Mouse (Mus musculus) hindbrain, embryonic 11.5 days (tissue): ENCODE data around the gene Zzef1. TPM values are rescaled to one million over a fixed set of nuclear protein-coding genes. Genes with fewer than 3 reads are reported as not detected.

Source experiments
- ATAC-seq: fragments of 200-750 bp; cut with Nextera tagmentation; 2 replicates; pipeline ENCODE4 v1.8.0; 2017; ENCODE audit warnings: mild to moderate bottlenecking, moderate TSS enrichment, moderate library complexity; ENCODE audit not compliant: low FRiP score
- DNase-seq: peaks from one replicate; pipeline ENCODE4 v3.0.0-alpha.2; 2015; ENCODE audit warnings: low spot score
- H3K27ac ChIP-seq: fragments of 300-500 bp; sonication (generic); 2 replicates; pipeline ENCODE4 v1.5.1; 2014; ENCODE audit warnings: mild to moderate bottlenecking, low read depth, low read length
- H3K27me3 ChIP-seq: fragments of 300-500 bp; sonication (generic); 2 replicates; pipeline ENCODE4 v1.6.1; 2014; ENCODE audit warnings: mild to moderate bottlenecking, low read length, moderate library complexity, mixed read lengths; ENCODE audit not compliant: control insufficient read depth, insufficient read depth
- H3K36me3 ChIP-seq: fragments of 300-500 bp; sonication (generic); 2 replicates; pipeline ENCODE4 v1.6.1; 2014; ENCODE audit warnings: mild to moderate bottlenecking, low read length, moderate library complexity, mixed read lengths; ENCODE audit not compliant: control insufficient read depth, insufficient read depth
- H3K4me1 ChIP-seq: fragments of 300-500 bp; sonication (generic); replicated peaks from 2 replicates; pipeline ENCODE4 v1.6.1; 2014; ENCODE audit warnings: low read length, mixed read lengths; ENCODE audit not compliant: control insufficient read depth, insufficient read depth
- H3K4me2 ChIP-seq: fragments of 300-500 bp; sonication (generic); replicated peaks from 2 replicates; pipeline ENCODE4 v1.6.1; 2014; ENCODE audit warnings: mild to moderate bottlenecking, low read depth, low read length
- H3K4me3 ChIP-seq: fragments of 300-500 bp; sonication (generic); 2 replicates; pipeline ENCODE4 v1.5.1; 2014; ENCODE audit warnings: low read depth, low read length
- H3K9ac ChIP-seq: fragments of 300-500 bp; sonication (generic); 2 replicates; pipeline ENCODE4 v1.6.1; 2014; ENCODE audit warnings: low read depth, low read length
- H3K9me3 ChIP-seq: fragments of 300-500 bp; sonication (generic); 2 replicates; pipeline ENCODE4 v1.6.1; 2016; ENCODE audit warnings: low read length; ENCODE audit not compliant: control insufficient read depth
- WGBS: fragments of 180-500 bp; shearing (Covaris S2); extraction: QIAGEN DNeasy Blood & Tissue Kit; methylation state at CpG from one replicate; pipeline ENCODE4 v1.1.7; 2014; 5-methylcytosine and 5-hydroxymethylcytosine counted together
- polyA plus RNA-seq: library from polyadenylated mRNA; unstranded; fragments of >200 nt; fragmentation: Nextera tagmentation; extraction: Ambion mirVana; gene quantifications from 2 replicates; pipeline ENCODE4 v1.2.1, GENCODE M21; 2014

Gene Zzef1
- polyA plus RNA-seq, 1 experiment from 2014 or later: 14.0 TPM

DNA sequence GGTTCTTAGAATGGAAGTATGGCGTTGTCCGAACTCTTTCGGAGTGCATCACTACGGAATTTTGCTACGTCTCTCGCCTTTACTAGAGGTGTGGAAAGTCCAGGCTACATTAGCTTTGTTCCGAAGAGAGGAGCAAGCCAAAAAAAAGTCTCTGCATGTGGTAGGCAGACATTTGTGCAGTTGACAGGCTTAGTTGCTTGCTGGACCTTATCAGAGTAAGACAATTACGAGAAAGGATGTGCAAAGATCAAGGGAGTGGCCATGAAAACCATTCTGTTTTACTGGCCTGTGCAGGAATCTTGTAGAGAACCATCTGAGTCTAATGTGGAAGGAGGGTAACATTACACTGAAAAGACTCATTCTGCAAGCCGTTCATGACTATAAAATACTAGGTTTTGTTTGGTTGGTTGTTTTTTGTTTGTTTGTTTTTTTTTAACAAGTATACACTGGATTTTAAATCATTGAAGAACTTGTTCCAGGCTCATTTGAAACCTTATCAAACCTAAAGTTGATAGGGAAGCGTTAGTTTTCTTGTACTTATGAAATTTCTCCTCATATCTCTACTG is 830 bp downstream of the Zzef1 start:
- Histone ChIP-seq H3K27ac (no peak overlapping the region), H3K9ac (peak overlapping the region; percentile 88), H3K36me3 (no peaks in the 10 kb centered on the region), H3K4me1 (0 out of 2 replicates have a peak, but pooled peaks cover 2% of the 10 kb centered on the region), H3K27me3 (no peaks in the 10 kb centered on the region), H3K4me2 (peak overlapping the region; percentile 84), H3K4me3 (peak overlapping the region; percentile 97), H3K9me3 (no peaks in the 10 kb centered on the region)
- no peak for DNase-seq
- 24% methylated on average over 10 of the region's 10 CpGs for WGBS
- no peak for ATAC-seq

- Histone ChIP-seq H3K27me3 (no peaks in the 10 kb centered on the region), H3K4me1 (0 out of 2 replicates have a peak, but pooled peaks cover 2% of the 10 kb centered on the region), H3K4me2 (no peak overlapping the region), H3K9ac (no peak overlapping the region), H3K36me3 (no peaks in the 10 kb centered on the region), H3K4me3 (no peak overlapping the region), H3K27ac (no peak overlapping the region), H3K9me3 (no peaks in the 10 kb centered on the region)
- DNase-seq (no peak), ATAC-seq (no peak)
These were observed 2.1 kb downstream of the Zzef1 start for GRCm38 (mm10) chr11:72798112-72798511.

DNA sequence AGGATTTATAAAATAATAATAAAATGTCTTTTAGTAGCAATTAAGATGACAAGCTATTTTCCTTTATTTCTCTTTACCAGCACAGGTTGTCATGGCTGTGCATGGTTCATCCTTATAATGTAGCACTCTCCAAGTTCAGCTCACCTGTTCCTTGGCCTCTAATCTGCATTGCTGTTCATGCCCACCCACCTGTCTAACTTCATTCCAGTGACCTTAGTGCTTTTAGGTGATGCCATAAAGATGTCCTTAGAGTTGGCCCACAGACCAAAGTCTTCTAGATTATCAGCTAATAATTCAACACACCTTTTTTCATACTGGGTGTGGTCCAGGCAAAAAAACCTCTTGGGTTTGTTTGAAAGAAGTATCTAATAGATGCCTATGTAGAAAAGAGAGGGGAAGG is 5.2 kb downstream of the Zzef1 start:
- H3K27me3 ChIP-seq: no peaks in the 10 kb centered on the region

DNA sequence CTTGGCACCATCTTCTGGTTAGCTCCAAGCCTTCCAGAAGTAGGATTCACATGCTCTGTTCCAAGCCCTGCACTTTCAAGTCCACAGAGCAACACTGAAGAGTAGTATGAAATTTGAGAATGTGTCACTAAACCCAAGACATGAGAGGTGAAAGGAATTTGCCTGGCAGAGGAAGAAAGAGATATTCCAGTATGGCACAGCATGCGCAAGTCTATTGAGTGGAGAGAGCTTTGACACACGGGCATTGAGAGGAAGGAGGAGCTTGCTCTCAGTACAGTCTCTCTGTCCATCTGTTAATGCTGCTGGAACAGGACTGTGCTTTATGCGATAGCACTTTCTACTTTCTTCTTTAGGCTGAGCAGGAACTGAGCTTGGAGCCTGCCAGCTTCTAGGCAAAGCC is 7.0 kb downstream of the Zzef1 start:
- Histone ChIP-seq H3K4me1 (no peaks in the 10 kb centered on the region), H3K9me3 (no peaks in the 10 kb centered on the region), H3K4me2 (no peak overlapping the region), H3K4me3 (no peak overlapping the region), H3K9ac (no peak overlapping the region), H3K27ac (no peak overlapping the region), H3K27me3 (no peaks in the 10 kb centered on the region), H3K36me3 (no peaks in the 10 kb centered on the region)
- 87% methylated on average over 3 of the region's 3 CpGs for WGBS
- ATAC-seq (no peak), DNase-seq (no peak)

More for the DNA sequence above, 5.2 kb downstream of the Zzef1 start:
- Histone ChIP-seq H3K9me3 (no peaks in the 10 kb centered on the region), H3K9ac (no peak overlapping the region), H3K36me3 (no peaks in the 10 kb centered on the region), H3K4me3 (no peak overlapping the region), H3K4me1 (0 out of 2 replicates have a peak, but pooled peaks cover 2% of the 10 kb centered on the region), H3K4me2 (no peak overlapping the region), H3K27ac (no peak overlapping the region)
- DNase-seq (no peak), ATAC-seq (no peak)

DNA sequence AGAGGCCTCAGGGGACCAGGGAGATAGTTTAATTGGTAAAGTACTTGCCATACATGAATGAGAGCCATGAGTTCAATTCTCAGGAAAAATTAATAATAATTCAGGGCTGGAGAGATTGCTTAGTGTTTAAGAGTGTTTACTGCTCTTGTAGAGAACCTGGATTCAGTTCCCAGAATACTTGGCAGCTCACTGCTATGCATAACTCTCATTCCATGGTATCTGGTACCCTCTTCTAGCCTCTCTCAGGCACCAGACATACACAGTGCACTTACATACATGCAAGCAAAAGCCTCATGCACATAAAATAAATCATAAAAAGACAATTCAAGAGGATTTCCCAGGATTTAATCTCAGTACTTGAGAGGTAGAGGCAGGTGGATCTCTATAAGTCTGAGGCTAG is 8.6 kb downstream of the Zzef1 start:
- no peak for DNase-seq
- no peak for ATAC-seq

GRCm38 (mm10) chr11:72805232-72805631 is 9.2 kb downstream of the Zzef1 start:
- H3K4me3 ChIP-seq: no peak overlapping the region
- H3K27ac ChIP-seq: no peak overlapping the region
- no peaks in the 10 kb centered on the region for H3K9me3 ChIP-seq
- DNase-seq (no peak), ATAC-seq (no peak)
- WGBS: 89% methylated on average over 3 of the region's 3 CpGs
- H3K4me1 ChIP-seq: no peaks in the 10 kb centered on the region
- H3K4me2 ChIP-seq: no peak overlapping the region
- no peak overlapping the region for H3K9ac ChIP-seq
- no peaks in the 10 kb centered on the region for H3K27me3 ChIP-seq
- no peaks in the 10 kb centered on the region for H3K36me3 ChIP-seq

More for the DNA sequence above, 8.6 kb downstream of the Zzef1 start:
- H3K27me3 ChIP-seq: no peaks in the 10 kb centered on the region
- no peaks in the 10 kb centered on the region for H3K4me1 ChIP-seq
- H3K9me3 ChIP-seq: no peaks in the 10 kb centered on the region
- H3K9ac ChIP-seq: no peak overlapping the region
- H3K4me3 ChIP-seq: no peak overlapping the region
- no peak overlapping the region for H3K27ac ChIP-seq
- H3K4me2 ChIP-seq: no peak overlapping the region
- no peaks in the 10 kb centered on the region for H3K36me3 ChIP-seq

GRCm38 (mm10) chr11:72806556-72806955 is 10.5 kb downstream of the Zzef1 start:
- no peak overlapping the region for H3K9ac ChIP-seq
- no peaks in the 10 kb centered on the region for H3K27me3 ChIP-seq
- no peak overlapping the region for H3K4me3 ChIP-seq
- no peaks in the 10 kb centered on the region for H3K9me3 ChIP-seq
- WGBS: 85% methylated on average over 2 of the region's 2 CpGs
- ATAC-seq (no peak), DNase-seq (no peak)
- H3K4me2 ChIP-seq: no peak overlapping the region
- H3K36me3 ChIP-seq: no peaks in the 10 kb centered on the region
- H3K27ac ChIP-seq: no peak overlapping the region
- H3K4me1 ChIP-seq: no peaks in the 10 kb centered on the region

DNA sequence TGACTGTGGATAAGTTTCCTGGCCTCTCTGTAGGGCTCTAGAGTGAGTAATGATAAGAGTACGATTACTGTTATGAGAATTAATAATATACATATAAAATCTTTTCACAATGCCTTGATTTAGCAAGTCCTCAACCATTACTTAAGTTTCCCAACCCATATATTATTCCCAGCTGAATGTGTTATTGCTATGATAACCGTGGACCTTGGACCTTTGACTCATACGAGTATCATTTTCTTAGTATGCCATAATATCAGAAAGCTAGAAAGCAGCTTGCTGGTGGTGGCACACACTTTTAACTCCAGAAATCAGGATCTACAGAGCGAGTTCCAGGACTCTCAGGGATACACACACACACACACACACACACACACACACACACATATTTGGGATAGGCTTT is 12.0 kb downstream of the Zzef1 start:
- H3K4me2 ChIP-seq: no peak overlapping the region
- H3K9me3 ChIP-seq: no peaks in the 10 kb centered on the region
- no peaks in the 10 kb centered on the region for H3K36me3 ChIP-seq
- DNase-seq (no peak), ATAC-seq (no peak)
- WGBS: 88% methylated on average over 4 of the region's 4 CpGs
- no peaks in the 10 kb centered on the region for H3K27me3 ChIP-seq
- H3K4me3 ChIP-seq: no peak overlapping the region
- no peaks in the 10 kb centered on the region for H3K4me1 ChIP-seq
- no peak overlapping the region for H3K27ac ChIP-seq
- H3K9ac ChIP-seq: no peak overlapping the region

- no peak overlapping the region for H3K4me2 ChIP-seq
- no peak overlapping the region for H3K27ac ChIP-seq
- H3K36me3 ChIP-seq: no peaks in the 10 kb centered on the region
- H3K4me3 ChIP-seq: no peak overlapping the region
- ATAC-seq (no peak), DNase-seq (no peak)
- no peaks in the 10 kb centered on the region for H3K9me3 ChIP-seq
- no peaks in the 10 kb centered on the region for H3K27me3 ChIP-seq
- no peaks in the 10 kb centered on the region for H3K4me1 ChIP-seq
- 98% methylated on average over 5 of the region's 5 CpGs for WGBS
- no peak overlapping the region for H3K9ac ChIP-seq
These were observed 17.7 kb downstream of the Zzef1 start for GRCm38 (mm10) chr11:72813687-72814086.
